Mouse (Mus musculus): ENCODE data around the gene Asb10. TPM values are rescaled to one million over a fixed set of nuclear protein-coding genes. Genes with fewer than 3 reads are reported as not detected.

The Asb10 gene
- total RNA-seq, 2 experiments from 2014 or later = 0.15 to 0.30 TPM

- intact Hi-C loops (cut with DNase I) = no loop called here
- no peak for DNase-seq (ENCODE audit: low spot score in 2 of 2)
These were observed 39.9 kb downstream of the Asb10 start for GRCm38 (mm10) chr5:24500851-24501250.

DNA sequence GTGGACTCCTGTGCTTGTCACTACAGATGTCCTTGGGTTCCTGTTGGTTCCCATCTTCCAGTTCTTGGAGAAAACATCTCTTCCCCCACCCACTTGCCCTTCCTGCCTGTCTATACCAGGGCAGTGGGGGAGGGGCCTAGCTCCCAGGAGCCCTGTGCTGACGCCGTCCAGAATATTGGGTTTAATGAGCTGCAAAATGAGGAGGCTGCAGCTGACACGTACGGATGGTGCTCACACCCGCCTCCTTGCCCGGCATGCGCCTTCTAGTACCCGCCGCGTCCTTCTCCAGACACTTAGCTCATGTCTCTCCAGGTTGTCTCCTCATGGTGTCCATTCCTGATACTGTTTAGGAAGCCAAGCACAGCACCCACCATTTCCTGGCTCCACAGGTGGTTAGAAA lies 41.7 kb downstream of the Asb10 start:
- intact Hi-C loops (cut with DNase I) = no loop called here
- DNase-seq (ENCODE audit: low spot score in 2 of 2) = no peak

GRCm38 (mm10) chr5:24497526-24497925 lies 43.3 kb downstream of the Asb10 start:
- intact Hi-C loops (cut with DNase I) = no loop called here
- DNase-seq (ENCODE audit: low spot score in 2 of 2) = no peak

DNA sequence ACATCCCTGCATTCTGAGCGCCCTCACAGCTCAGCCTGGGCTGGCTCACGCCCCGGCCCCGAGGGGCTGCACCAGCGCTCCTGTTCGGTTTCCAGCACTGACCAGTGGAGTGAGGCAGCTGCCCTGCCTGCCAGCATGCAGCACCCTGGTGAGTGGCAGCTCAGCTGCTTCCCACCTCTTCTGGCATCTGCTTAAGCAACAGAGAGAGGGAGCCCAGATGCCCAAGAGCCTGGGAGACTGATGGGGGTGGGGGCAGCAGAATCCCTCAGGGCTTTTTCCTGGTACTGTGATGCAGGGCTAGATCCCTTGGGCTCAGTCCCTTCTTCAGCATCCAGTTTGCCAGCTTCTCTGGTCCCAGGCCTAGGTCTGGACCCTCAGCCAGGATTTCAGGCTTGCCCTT lies 44.0 kb downstream of the Asb10 start:
- peak in 1 of 2 experiments; percentile 57 for DNase-seq (ENCODE audit: low spot score in 2 of 2)
- intact Hi-C loops (cut with DNase I) = no loop called here

DNA sequence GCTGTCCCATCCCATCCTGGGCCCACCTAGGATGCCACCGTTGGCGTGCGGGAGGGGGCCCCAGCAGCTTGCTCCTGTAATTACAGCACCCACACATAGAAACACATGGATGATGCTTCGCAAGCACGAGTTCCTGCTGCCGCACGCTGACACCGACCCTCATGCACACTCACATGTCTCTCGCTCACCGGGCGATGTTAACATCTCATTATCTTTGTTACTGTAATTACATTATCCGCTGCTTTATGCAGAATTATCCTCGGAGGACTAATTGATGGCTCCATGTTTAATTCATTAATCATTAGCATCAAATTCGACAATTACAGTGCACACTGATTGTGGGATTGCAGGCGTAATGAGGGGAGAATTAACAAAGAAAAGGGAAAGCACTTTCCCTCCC lies 45.8 kb downstream of the Asb10 start:
- DNase-seq (ENCODE audit: low spot score in 2 of 2) = no peak
- intact Hi-C loops (cut with DNase I) = no loop called here

DNA sequence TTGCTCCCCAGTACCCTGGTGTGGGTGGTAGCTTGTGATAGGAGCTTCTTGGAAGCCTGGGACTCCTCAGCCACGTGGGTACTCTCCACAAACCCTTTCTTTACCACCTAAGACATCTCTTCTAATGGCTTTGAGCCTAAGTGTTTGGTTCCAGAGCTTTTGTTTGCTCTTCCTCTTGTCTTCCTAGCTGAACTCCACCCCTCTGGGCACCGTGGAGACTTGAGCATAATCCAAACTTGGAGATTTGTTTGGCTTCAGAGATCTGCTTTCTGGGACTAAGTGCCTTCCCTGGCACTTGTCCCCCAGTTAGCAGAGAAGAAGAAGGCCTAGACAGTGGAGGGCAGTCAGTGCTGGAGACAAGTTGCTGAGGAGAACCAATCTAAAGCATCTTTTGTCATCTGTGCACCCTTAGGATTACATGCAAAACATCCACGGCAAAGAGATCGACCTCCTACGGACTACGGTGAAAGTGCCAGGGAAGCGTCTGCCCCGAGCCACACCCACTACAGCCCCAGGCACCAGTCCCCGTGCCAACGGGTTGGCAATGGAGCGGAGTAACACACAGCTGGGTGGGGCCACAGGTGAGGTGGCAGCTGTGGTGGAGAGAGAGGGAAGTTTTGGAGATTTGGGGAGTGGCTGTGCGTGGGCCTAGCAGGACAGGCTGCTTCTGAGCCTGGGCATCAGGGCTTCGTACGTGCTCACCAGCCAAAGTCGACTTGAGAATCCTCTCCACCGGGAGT lies 48.1 kb downstream of the Asb10 start:
- no peak for DNase-seq (ENCODE audit: low spot score in 2 of 2)
- intact Hi-C loops (cut with DNase I) = no loop called here

DNA sequence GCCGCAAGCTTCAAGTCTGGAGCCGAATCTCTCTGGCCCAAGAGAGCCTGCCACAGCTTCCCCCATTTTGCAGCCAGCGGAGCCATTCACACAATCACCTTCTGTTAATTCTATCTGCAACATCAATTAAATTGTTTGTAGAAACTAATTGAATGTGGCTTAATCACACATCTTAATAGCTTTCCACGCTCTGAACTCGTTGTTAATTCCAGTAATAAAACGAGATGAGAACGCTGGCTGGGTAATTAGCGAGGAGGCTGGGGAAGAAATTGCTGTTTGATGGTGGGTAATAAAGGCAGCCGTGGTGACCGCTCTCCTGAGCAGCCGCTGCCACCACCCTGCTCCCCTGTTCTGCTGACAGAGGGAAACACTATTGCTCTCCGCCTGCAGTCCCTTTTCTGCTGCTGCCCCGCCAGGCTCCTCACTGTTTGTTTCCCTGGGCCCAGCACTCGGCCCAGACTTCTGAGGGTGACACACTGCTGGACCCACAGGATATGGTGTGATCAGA lies 50.3 kb downstream of the Asb10 start:
- no peak for DNase-seq (ENCODE audit: low spot score in 2 of 2)
- intact Hi-C loops (cut with DNase I) = no loop called here

DNA sequence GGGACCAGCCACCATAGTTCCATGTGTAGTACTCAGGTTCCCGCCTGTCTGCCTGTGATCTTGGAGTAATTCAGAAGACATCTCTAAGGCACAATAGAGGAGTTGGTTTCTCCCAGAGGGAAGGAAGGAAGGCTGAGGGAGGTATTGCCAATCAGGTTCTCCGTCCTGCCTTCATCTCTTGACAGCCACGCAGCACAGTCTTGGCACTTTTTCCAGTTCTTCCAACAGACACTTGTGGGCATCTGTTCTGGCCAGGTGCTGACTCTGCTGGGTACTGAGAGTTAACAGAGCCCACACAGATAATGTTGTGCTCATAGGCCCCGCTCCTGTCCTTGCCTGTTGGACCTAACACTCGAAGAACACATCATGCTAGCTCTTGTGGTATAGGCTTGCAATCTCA lies 54.0 kb downstream of the Asb10 start:
- no peak for DNase-seq (ENCODE audit: low spot score in 2 of 2)
- intact Hi-C loops (cut with DNase I) = no loop called here

DNA sequence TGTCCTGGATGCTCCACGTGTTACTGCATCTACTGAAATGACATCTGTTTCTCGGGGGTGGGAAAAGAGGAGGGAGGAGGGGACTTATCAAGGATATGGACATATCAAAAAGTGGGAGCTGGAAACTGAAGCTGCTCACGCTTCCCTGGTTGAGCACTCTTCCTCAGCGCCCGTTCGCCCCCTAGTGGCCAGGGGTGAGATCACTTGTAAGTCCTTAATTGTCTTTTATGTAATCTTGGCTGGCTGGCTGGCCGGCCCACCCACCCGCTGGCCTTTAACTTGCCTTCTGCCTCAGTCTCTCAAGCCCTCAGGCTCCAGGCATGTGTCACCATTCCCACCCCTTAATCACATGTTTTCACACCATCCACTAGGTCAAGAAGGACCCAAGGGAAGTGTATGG lies 54.7 kb downstream of the Asb10 start:
- intact Hi-C loops (cut with DNase I) = no loop called here
- peak; percentile 88 to 92 for DNase-seq (ENCODE audit: low spot score in 2 of 2)

DNA sequence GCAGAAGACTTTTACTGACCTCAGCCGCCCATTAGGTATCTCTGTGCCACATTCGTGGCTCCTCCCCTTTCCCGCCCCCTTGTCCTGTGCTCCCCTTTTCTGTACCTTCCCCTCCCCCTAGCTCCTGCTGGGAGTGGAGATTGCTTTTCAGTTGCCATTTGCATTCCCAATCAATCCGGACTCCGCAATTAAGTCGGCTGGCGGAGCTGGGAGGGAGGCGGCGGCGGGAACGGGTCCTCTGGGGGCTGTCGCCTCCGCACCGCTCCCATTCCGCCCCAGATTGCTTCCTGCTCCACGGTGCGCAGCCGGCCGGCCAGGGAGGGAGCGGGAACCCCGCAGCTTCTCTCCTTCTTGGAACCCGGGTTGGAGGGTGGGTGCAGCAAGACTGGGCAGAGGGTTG lies 55.8 kb downstream of the Asb10 start:
- DNase-seq (ENCODE audit: low spot score in 2 of 2) = no peak

DNA sequence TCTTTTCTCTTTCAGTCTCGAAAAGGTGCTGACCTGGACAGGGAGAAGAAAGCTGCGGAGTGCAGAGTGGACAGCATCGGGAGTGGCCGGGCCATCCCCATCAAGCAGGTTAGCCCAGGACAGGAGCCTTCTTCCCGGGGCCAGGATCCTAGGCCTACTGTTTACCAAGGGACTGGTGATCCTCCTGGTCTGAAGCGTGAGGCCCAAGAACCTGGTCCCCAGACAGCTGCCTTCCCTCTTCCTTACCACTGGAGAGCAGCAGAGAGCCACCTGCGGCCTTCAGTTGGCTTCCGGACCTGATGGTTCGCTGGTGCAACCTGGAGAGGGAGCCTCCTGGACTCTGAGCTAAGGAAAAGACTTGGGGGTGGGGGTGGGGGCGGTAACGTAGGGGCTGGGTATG lies 57.5 kb downstream of the Asb10 start:
- intact Hi-C loops (cut with DNase I) = loop anchor here (2.0 to 5.0 kb wide), 2 partner anchors 47 to 114 kb away; no protein-coding TSS in a partner anchor
- DNase-seq (ENCODE audit: low spot score in 2 of 2) = peak; percentile 72 to 82

More for the DNA sequence above, 55.8 kb downstream of the Asb10 start:
- intact Hi-C loops (cut with DNase I) = loop anchor here (5.0 kb wide), 1 partner anchor 112 kb away; no protein-coding TSS in a partner anchor

Other genes with a start within 250 kb of the Asb10 start
- 10 to 100 TPM; 19.9 to 22.1 TPM for gene Kcnh2, start 189.4 kb downstream of the Asb10 start, total RNA-seq (2021)
- gene Nos3, start 176.2 kb downstream of the Asb10 start, total RNA-seq (2021) = 10 to 100 TPM; 10.2 to 12.1 TPM
- 1 to 10 TPM; 2.1 to 3.4 TPM for gene Atg9b, start 148.8 kb downstream of the Asb10 start, total RNA-seq (2021)
- 10 to 100 TPM; 46.7 to 51.4 TPM for gene Abcb8, start 147.3 kb downstream of the Asb10 start, total RNA-seq (2021)
- gene Asic3, start 127.6 kb downstream of the Asb10 start, total RNA-seq (2021) = not detected
- gene Cdk5, start 117.4 kb downstream of the Asb10 start, total RNA-seq (2021) = 100 to 1,000 TPM; 138 to 149 TPM
- 10 to 100 TPM; 26.8 to 31.9 TPM for gene Slc4a2, start 117.1 kb downstream of the Asb10 start, total RNA-seq (2021)
- 100 to 1,000 TPM; 110 to 120 TPM for gene Fastk, start 95.7 kb downstream of the Asb10 start, total RNA-seq (2021)
- gene Tmub1, start 93.1 kb downstream of the Asb10 start, total RNA-seq (2021) = 10 to 100 TPM; 30.4 to 31.2 TPM
- gene Agap3, start 88.8 kb downstream of the Asb10 start, total RNA-seq (2021) = 100 to 1,000 TPM; 464 to 465 TPM
- gene Gbx1, start 13.8 kb downstream of the Asb10 start, total RNA-seq (2021) = under 1 TPM in 1 of 2 experiments, not detected in 1; 0.40 TPM
- under 1 TPM in 1 of 2 experiments, not detected in 1; 0.13 TPM for gene 4931409K22Rik, start 15.8 kb upstream of the Asb10 start, total RNA-seq (2021)
- 10 to 100 TPM; 62.0 to 64.8 TPM for gene Abcf2, start 36.5 kb upstream of the Asb10 start, total RNA-seq (2021)
- gene Chpf2, start 45.8 kb upstream of the Asb10 start, total RNA-seq (2021) = 10 to 100 TPM; 65.1 to 73.8 TPM
- gene Smarcd3, start 83.4 kb upstream of the Asb10 start, total RNA-seq (2021) = 100 to 1,000 TPM; 102 to 110 TPM
- gene Nub1, start 144.6 kb upstream of the Asb10 start, total RNA-seq (2021) = 10 to 100 TPM; 67.5 to 73.9 TPM
- 1 to 10 TPM; 1.1 to 1.3 TPM for gene Wdr86, start 189.7 kb upstream of the Asb10 start, total RNA-seq (2021)
- not detected for gene Crygn, start 217.0 kb upstream of the Asb10 start, total RNA-seq (2021)